Mouse (Mus musculus) C2C12 (cell line): ENCODE results near the gene Cdk5r1. TPM values are rescaled to one million over a fixed set of nuclear protein-coding genes. Genes with fewer than 3 reads are reported as not detected.
"Not testable (repeated sequence)": the region's sequence is repeated elsewhere in the genome, so short reads cannot be mapped to it uniquely, and the experiment has no call there.

Experiments
- H3K27me3 ChIP-seq: one replicate; pipeline ENCODE4 v1.6.1; 2011; ENCODE audit not compliant: control insufficient read depth, insufficient read depth, insufficient read length
- H3K36me3 ChIP-seq: one replicate; pipeline ENCODE4 v1.6.1; 2011; ENCODE audit not compliant: control insufficient read depth, insufficient read depth
- H3K4me3 ChIP-seq: one replicate; pipeline ENCODE4 v1.5.1; 2011; ENCODE audit warnings: mild to moderate bottlenecking, control low read depth; ENCODE audit not compliant: poor library complexity, insufficient read depth, severe bottlenecking
- H3K79me2 ChIP-seq: one replicate; pipeline ENCODE4 v1.6.1; 2011; ENCODE audit not compliant: control insufficient read depth, insufficient read depth
- H3K79me3 ChIP-seq: one replicate; pipeline ENCODE4 v1.6.1; 2011; ENCODE audit warnings: low read depth, control low read depth
- H3ac ChIP-seq: one replicate; pipeline ENCODE3; 2011; ENCODE audit warnings: low read depth; ENCODE audit not compliant: control insufficient read depth, insufficient read length
- CEBPB ChIP-seq: IDR thresholded peaks from one replicate; pipeline ENCODE4 v1.6.1; 2011; ENCODE audit warnings: low read depth, mild to moderate bottlenecking, control low read depth, moderate library complexity
- CTCF ChIP-seq: IDR thresholded peaks from one replicate; pipeline ENCODE4 v1.5.1; 2011; ENCODE audit not compliant: control insufficient read depth, insufficient read depth, insufficient read length
- FOSL1 ChIP-seq: IDR thresholded peaks from one replicate; pipeline ENCODE4 v1.8.0; 2011; ENCODE audit warnings: mild to moderate bottlenecking, low read length; ENCODE audit not compliant: poor library complexity, insufficient read depth, severe bottlenecking
- MAX ChIP-seq: IDR thresholded peaks from one replicate; pipeline ENCODE4 v1.6.1; 2011; ENCODE audit warnings: mild to moderate bottlenecking, control low read depth
- MYOD1 ChIP-seq: IDR thresholded peaks from one replicate; pipeline ENCODE4 v1.6.1; 2011; ENCODE audit warnings: low read depth; ENCODE audit not compliant: control insufficient read depth, insufficient read length
- MYOG ChIP-seq: IDR thresholded peaks from one replicate; pipeline ENCODE4 v1.6.1; 2011; ENCODE audit not compliant: control insufficient read depth, insufficient read length; ENCODE audit errors: extremely low read depth
- USF1 ChIP-seq: IDR thresholded peaks from one replicate; pipeline ENCODE4 v1.6.1; 2011; ENCODE audit warnings: low read depth, mild to moderate bottlenecking, control low read depth, moderate library complexity
- polyA plus RNA-seq: library from polyadenylated mRNA; unstranded; fragments of >200 nt; fragmentation: generic; extraction: Trizol; gene quantifications from one replicate; pipeline ENCODE4 v1.2.1, GENCODE M21; 2012; ENCODE audit warnings: missing spikeins

Cdk5r1 gene
- polyA plus RNA-seq, 1 experiment, result 4.7 TPM

DNA sequence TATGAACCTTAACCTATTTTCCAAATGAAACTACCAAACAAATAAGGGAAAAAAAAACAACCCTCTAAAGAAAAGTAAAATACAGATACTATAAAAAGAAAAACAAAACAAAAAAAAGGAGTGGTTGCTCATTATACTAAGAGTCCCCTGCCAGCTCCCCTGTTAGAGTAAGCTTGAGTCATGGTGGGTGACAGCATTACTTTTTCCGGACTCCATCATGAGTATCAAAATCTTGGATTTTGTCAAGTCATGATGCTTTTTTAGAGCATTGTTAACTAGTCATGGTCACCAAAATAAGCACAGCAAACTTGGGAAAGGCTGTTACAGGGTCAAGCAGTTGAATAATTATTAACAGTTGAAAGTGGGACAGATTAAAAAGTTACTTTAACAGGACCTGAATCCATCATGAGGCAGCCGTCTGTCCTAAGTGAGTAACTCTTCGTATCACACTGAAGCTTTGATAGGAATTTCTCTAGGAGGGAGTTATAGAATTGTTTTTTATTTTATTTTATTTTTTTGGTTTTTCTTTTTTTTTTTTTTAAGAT, 46.4 kb upstream of the Cdk5r1 start:
- Histone ChIP-seq H3K79me3 (peaks cover 57% of the 10 kb centered on the region), H3K79me2 (peaks cover 71% of the 10 kb centered on the region), H3ac (no peak overlapping the region), H3K27me3 (no peaks in the 10 kb centered on the region), H3K36me3 (peaks cover 34% of the 10 kb centered on the region), H3K4me3 (no peak overlapping the region)
- no peak for TF ChIP-seq USF1
- no peak for TF ChIP-seq CEBPB
- TF ChIP-seq MAX, result no peak
- no peak for TF ChIP-seq FOSL1
- TF ChIP-seq CTCF, result no peak
- no peak for TF ChIP-seq MYOD1

DNA sequence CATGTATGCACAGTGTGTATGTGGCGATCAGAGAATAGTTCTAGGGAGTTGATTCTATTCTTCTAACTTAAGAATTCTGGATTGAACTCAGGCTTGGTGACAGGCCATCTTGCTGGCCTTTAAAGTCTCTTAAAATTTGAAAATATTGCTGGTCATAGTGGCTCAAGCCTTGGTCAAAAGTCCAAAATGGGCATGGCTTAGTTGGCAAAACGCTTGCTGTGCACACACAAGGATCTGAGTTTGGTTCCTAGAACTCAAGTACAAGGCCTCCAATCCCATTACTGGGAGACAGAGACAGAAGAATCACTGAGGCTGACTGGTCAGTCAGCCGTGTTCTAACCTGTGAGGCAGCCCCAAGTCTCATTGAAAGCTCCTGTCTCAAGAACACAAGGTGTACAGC, 29.9 kb upstream of the Cdk5r1 start:
- Histone ChIP-seq H3K36me3 (peaks cover 100% of the 10 kb centered on the region), H3ac (no peak overlapping the region), H3K4me3 (no peak overlapping the region), H3K79me3 (peaks cover 47% of the 10 kb centered on the region), H3K79me2 (peaks cover 86% of the 10 kb centered on the region), H3K27me3 (no peaks in the 10 kb centered on the region)
- TF ChIP-seq FOSL1 (no peak), MYOD1 (no peak), USF1 (no peak), CEBPB (no peak)

DNA sequence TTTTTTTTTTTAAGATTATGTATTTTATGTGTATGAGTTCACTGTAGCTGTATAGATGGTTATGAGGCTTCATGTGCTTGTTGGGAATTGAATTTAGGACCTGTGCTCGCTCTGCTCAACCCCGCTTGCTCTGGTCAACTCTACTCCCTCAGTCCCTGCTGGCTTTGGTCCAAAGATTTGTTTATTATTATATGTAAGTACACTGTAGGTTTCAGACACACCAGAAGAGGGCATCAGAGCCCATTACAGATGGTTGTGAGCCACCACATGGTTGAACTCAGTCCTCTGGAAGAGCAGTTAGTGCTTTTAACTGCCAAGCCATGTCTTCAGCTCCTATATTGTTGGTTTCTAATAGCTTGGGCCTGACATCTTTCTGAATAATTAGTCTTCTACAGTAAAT, 27.0 kb upstream of the Cdk5r1 start:
- Histone ChIP-seq H3ac (no peak overlapping the region), H3K36me3 (peaks cover 99% of the 10 kb centered on the region), H3K79me3 (peaks cover 38% of the 10 kb centered on the region), H3K79me2 (peaks cover 86% of the 10 kb centered on the region), H3K4me3 (no peak overlapping the region), H3K27me3 (no peaks in the 10 kb centered on the region)
- TF ChIP-seq CEBPB, result no peak
- no peak for TF ChIP-seq CTCF
- TF ChIP-seq MYOD1, result no peak
- no peak for TF ChIP-seq MYOG
- no peak for TF ChIP-seq MAX
- TF ChIP-seq USF1, result no peak
- TF ChIP-seq FOSL1, result no peak

DNA sequence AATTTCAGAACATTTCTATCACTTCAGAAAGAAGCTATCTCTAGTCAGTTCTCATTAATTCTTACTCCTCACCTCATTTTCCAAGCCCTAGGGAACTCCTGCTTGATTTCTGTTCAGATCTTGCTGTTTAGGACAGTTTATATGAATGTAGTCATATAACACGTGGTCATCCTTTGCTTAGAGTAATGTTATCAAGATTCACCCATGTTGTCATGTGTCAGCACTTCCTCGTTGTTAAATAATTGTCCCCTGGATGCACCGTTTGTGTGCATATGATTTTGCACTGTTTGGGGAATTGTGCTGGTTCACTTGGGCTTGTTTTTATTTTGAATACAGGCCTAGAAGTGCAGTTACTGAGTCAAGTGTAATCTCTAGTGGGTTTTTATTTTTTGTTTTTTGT, 24.6 kb upstream of the Cdk5r1 start:
- Histone ChIP-seq H3K4me3 (no peak overlapping the region), H3ac (no peak overlapping the region), H3K27me3 (no peaks in the 10 kb centered on the region), H3K36me3 (peaks cover 98% of the 10 kb centered on the region), H3K79me3 (peaks cover 39% of the 10 kb centered on the region), H3K79me2 (peaks cover 70% of the 10 kb centered on the region)
- no peak for TF ChIP-seq FOSL1

DNA sequence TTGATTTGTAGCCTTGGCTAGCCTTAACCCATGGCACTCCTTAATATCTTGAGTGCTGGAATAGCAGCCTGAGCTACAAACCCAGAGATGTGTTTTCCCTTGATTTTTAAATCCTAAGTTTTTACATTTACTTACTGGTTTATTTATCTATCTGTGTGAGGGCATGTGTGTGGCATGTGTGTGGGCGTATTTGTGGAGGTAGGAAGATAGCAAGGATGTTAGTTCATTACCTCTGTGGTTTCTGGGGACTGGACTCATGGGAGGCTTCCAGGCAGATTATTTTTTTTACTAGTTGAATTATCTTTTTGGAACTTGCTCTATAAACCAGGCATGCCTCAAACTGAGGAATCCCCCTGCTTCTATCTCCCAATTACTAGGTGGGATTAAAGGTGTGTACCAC, 23.6 kb upstream of the Cdk5r1 start:
- Histone ChIP-seq H3K4me3 (no peak overlapping the region), H3K27me3 (no peaks in the 10 kb centered on the region), H3ac (no peak overlapping the region), H3K79me2 (peaks cover 66% of the 10 kb centered on the region), H3K36me3 (peaks cover 98% of the 10 kb centered on the region), H3K79me3 (peaks cover 42% of the 10 kb centered on the region)
- TF ChIP-seq USF1, result no peak

DNA sequence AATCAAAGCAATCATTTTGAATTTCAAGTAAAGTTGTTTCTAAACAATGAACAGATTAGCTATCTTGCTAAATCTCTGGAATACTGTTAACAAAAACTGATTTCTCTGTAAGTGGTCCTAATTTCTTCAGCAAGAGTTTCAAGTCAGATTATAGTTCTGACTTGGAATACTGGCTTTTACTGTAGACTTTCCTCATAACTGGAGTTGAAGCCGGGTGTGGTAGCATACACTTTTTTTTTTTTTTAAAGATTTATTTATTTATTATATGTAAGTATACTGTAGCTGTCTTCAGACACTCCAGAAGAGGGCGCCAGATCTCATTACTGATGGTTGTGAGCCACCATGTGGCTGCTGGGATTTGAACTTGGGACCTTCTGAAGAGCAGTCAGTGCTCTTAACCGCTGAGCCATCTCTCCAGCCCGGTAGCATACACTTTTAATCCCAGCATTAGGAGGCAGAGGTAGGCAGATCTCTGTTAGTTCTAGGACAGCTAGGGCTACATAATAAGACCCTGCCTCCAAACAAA, 13.2 kb upstream of the Cdk5r1 start:
- not testable (repeated sequence) for H3K79me2 ChIP-seq, H3K27me3 ChIP-seq, H3K4me3 ChIP-seq, H3ac ChIP-seq, H3K79me3 ChIP-seq
- H3K36me3 ChIP-seq, result peaks cover 96% of the 10 kb centered on the region

DNA sequence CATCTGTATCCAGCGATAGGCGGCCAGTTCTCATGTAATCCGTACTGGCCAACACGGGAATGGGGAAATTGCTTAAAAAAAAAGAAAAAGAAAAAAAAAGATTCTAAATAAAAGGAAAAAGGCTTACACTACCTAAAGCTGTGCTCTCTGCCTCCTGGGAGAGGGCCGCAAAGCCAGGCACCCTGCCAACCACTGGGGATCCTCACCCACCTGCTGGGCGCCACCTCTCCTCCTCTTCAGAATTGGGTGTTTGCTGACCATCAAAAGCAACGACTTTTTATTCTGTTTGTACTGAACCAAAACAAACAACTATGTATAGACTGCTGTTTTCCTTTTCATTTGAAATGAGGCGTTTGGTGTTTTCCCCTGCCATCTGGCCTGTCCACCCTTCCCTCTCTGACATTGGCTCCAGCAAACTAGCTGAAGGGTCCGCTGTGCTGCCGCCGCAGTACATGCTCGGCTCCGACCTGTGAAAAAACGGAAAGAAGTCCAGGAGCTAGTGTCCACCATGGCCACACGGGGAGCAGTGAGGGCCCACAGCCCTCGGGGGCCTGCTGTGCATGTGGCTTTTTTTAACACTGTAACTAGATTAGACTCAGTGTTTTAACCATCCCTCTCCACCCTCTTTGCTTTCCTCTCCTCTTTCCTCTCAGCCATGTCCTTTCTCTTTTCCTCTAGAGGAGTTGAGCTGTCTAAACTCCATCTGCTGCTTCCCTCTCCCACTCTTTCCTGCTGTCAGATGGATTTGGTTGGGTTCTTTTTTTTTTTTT, 4.8 kb upstream of the Cdk5r1 start:
- TF ChIP-seq CTCF (no peak), MYOG (no peak), MYOD1 (no peak), CEBPB (no peak), USF1 (no peak), MAX (no peak), FOSL1 (no peak)
- no peaks in the 10 kb centered on the region for H3K79me3 ChIP-seq
- no peaks in the 10 kb centered on the region for H3K27me3 ChIP-seq
- H3ac ChIP-seq, result no peak overlapping the region
- H3K36me3 ChIP-seq, result peaks cover 73% of the 10 kb centered on the region
- H3K79me2 ChIP-seq, result peaks cover 2% of the 10 kb centered on the region
- no peak overlapping the region for H3K4me3 ChIP-seq
